Mouse (Mus musculus) cerebellum, postnatal 36 days (tissue): ENCODE measurements around the gene Tmem259.
A peak's percentile ranks its signal among the peaks of the same experiment; 100 is the strongest.

Experiments used
- DNase-seq, 2 experiments: peaks; one replicate each; pipeline ENCODE4 v3.0.0; 2021 to 2022; ENCODE audit warnings: mixed read lengths in 2 of 2

Gene Tmem259

DNA sequence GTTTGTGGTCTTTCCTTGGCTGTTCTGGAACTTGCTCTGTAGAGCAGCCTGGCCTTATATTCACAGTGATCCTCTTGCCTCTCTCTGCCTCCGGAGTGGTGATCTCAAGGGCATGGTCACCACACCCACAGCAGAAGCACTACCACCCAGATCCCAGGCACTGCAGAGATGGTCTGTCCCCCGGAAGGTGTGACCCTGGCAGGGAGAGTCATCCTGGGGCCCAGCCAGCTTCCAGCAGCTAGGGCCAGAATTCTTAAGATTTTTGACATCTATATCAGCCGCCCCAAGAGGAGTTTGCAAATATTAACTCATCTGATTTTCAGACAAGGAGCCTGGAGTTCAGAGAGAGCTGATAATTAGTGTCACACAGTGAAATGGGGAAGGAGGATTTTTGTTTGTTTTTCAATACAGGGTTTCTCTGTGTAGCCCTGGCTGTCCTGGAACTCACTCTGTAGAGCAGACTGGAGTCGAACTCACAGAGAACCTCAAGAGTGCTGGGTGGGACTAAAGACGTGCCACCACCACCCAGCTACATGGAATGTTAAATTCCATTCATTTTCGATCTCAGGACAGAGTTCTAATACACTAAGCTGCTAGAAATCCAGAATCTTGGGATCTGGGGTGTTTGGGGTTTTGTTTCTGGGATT lies 2.2 kb upstream of the Tmem259 start:
- no peak for DNase-seq

DNA sequence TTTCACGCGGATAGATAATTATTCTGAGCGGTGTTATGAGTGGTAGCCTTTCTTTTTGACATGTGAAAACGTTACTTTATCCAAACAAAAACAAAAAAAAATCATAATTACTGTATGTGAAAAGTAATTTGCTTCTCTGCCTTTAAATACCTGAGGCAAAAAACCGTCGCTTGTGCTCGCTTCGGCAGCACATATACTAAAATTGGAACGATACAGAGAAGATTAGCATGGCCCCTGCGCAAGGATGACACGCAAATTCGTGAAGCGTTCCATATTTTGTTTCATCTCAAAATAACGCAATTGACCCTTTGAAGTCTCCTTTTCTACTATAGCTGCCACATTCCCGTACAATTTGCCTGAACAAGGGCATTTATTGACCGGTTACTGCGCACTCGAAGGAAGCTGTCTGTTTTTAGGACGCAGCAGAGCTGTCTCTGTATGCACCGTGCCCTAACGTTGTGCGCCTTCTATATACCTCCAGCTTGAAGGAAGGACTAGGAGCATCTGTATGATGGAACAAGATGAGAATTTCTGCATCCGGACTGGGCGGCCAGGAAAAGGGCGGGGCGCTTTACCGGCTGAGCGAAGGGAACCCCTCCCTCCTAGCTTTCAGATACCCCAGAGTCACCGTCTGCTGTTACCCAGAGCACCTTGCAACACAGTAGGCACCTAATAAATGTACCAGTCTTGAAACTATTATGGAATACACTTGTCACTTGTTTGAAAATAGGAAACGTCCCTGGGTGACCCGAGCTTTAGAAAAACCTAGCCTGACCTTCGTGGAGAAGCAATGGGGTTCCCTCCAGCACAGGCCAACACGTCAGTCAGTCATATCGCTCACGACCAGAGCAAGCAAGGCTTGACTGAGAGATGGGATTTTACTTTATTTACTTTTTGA lies 1.5 kb upstream of the Tmem259 start:
- DNase-seq, result peak; percentile 75 to 77

GRCm38 (mm10) chr10:79984871-79985270 lies 741 bp upstream of the Tmem259 start:
- peak; percentile 93 to 94 for DNase-seq

- peak; percentile 67 for DNase-seq
These were observed 460 bp downstream of the Tmem259 start for GRCm38 (mm10) chr10:79983670-79984069.

- DNase-seq, result no peak
These were observed 925 bp downstream of the Tmem259 start for GRCm38 (mm10) chr10:79983205-79983604.

DNA sequence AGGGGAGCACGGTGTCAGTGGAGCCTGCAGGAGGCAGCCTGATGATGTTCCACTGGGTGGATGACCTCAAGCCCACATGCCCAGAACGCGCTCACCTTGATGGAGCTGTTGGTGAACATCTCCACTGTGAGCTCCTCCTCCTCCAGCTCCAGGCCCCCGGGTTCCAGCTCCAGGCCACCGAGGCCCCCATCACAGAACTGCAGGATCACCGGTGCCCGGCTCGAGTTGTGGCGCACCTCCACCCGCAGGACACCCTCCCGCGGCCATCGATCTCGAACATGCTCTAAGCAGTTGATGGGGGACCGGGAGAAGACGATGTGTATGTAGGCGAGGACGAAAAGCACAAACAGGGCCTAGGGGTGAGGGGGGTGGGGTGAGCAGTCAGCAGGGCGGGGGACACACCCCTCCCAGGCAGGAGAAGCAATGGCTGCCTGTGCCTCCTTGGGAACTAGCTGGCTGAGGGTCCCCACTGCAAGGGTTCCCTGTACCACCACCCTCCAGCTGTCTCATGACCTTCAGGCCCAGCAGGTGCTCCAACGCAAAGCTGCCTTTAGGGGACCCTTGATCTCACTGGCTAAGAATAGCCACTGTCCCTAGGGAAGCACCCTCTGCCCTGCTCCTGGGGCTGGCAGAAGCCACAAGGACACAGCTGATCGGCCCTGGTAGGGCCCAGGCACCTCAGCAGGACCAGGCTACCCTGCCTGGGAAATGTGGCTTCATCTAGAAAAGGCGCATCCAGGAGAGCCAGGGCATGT lies 4.6 kb downstream of the Tmem259 start:
- no peak for DNase-seq

- DNase-seq, result no peak
These were observed 6.1 kb downstream of the Tmem259 start for GRCm38 (mm10) chr10:79978061-79978460.

- no peak for DNase-seq
These were observed 6.8 kb downstream of the Tmem259 start for GRCm38 (mm10) chr10:79977324-79977723.

DNA sequence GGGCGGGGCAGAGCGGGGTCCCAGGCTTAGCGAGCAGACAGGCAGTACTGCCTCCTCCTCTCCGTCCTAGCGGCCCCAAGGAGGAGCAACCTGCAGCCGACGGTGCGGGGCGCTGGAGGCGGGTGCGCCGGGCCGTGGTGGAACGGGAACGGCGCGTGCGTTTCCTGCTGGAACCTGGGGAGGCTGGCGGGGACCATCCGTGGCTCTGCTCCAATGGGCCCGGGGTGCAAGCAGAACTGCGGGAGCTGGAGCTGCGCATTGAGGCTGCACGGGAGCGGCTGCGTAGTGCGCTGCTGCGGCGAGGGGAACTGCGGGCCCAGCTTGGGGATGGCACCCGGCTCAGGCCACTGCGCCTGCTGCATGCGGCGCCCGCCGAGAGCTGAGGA lies 7.4 kb downstream of the Tmem259 start:
- DNase-seq, result no peak

DNA sequence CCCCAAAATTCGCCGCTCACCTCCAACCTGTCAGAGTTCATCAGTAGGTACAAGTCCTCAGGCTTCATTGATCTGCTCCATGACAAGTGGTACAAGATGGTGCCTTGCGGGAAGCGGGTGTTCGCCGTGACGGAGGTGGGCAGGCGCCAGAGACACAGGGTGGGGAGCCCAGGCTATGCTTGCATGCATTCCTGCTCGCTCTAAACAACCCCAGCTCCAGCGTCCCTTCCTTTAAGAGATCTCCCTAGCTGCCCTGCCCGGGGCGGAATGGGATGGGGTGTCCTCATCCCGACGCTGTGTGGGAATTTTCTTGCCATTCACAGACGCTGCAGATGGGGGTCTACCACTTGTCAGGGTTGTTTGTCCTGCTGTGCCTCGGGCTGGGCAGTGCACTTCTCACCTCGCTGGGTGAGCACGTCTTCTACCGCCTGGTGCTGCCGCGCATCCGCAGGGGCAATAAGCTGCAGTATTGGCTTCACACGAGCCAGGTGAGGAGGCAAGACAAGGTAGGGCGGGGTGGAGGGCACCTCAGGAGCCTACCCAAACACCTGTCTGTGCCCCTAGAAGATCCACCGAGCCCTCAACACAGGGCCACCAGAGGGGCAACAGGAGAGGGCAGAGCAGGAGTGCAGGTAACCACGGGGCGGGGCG lies 7.9 kb downstream of the Tmem259 start:
- DNase-seq, result no peak

- DNase-seq, result no peak
These were observed 9.5 kb downstream of the Tmem259 start for GRCm38 (mm10) chr10:79974668-79975067.

- no peak for DNase-seq
These were observed 10.0 kb downstream of the Tmem259 start for GRCm38 (mm10) chr10:79974087-79974486.

DNA sequence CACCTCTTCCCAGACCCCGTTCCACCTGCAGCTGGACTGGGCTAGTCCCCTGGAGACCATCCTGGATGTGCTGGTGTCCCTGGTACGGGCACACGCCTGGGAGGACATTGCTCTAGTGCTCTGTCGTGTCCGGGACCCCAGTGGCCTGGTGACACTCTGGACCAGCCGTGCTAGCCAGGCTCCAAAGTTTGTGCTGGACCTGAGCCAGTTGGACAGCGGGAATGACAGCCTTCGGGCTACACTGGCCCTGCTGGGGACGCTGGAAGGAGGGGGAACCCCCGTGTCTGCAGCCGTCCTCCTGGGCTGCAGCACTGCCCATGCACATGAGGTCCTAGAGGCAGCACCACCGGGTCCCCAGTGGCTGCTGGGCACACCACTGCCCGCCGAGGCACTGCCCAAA lies 11.3 kb downstream of the Tmem259 start:
- no peak for DNase-seq

GRCm38 (mm10) chr10:79971183-79971497 lies 13.0 kb downstream of the Tmem259 start:
- DNase-seq, result no peak

DNA sequence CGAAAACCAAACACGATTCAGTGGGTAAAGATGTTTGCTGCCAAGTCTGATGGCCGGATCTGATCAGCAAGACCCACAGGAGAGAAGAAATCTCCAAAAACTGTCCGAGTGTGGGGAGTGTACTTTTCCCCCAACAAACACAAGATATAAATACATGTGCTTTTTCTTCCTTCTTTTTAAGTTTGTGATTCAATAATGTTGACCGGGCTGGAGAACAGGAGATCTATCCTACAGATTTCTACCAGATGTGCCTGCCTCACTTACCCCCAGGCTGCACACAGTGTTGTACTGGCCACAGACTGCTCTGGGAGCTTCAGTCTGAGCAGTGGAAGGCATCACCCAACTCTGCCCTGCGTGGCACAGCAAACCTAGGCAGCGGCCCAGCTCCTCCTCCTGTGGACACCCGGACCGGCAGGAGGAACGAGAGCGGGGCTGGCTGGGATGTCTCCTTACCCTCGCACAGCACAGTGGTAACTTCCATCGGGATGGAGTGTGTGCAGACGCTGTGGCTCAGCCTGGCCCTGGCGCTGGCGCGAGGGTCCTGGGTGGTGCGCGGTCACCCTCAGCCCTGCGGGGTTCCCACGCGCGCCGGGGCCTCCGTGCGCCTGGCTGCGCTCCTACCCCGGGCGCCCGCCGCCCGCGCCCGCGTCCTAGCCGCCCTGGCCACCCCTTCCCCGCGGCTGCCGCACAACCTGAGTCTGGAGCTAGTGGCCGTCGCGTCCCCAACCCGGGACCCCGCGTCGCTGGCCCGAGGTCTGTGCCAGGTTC lies 13.5 kb downstream of the Tmem259 start, which contains the start of gene Grin3b:
Grin3b (plus strand) TSS at position 301 of the 768 bp plus-strand sequence.
- peak; percentile 37 to 41 for DNase-seq

- no peak for DNase-seq
These were observed 15.0 kb downstream of the Tmem259 start for GRCm38 (mm10) chr10:79969124-79969568.

- no peak for DNase-seq
These were observed 15.9 kb downstream of the Tmem259 start for GRCm38 (mm10) chr10:79968181-79968580.

DNA sequence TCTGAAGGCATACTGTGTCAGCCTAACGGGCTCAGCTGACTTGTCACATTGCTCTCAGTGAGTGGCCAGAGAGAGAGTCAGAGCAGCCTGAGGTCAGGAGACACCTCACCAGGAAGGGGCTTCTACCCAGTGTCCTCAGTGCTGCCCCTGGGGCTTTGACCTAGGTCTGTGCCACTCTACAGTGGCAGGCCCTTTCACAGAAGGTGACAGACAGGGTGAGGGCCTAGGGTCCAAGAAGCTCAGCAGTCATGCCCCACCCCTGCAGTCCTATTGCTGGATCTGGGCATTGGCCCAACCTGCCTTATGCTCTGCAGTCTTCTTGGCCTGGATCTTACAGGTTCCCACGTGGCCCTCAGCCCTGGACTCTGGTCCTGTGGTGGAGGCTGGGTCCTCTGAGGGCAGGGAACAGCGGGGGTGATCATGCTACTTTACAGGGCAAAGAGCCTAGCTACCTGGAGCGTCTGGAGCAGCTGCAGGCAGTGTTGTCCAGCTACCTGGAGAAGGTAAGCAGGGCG lies 17.2 kb downstream of the Tmem259 start:
- peak; percentile 67 to 72 for DNase-seq

DNA sequence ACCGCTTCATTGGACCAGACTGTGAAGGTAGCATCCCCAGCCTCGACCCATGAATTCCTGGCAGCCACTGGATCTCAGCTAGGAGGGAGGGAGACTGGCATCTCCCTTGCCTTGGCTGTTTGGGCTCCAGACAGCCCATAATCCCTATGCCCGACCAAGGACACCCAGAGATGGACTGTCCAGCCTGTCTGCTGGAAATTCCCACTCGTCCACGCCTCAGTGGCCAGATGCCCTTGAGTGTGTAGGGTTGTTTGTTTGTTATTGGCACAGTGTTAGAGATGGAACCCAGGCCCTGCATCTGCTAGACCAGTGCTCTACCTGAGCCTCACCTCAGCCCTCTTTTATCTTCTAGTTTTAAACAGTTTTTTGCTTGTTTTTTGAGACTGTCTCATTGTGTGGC lies 18.8 kb downstream of the Tmem259 start:
- DNase-seq, result no peak

GRCm38 (mm10) chr10:79964727-79965126 lies 19.4 kb downstream of the Tmem259 start:
- DNase-seq, result no peak

GRCm38 (mm10) chr10:79960671-79961294 lies 23.3 kb downstream of the Tmem259 start:
- DNase-seq, result no peak
